ENCODE assay signal across 8 mouse cellular contexts in genomic region chr17:26101478-26101877, GRCm38 (mm10).
A peak's percentile ranks its signal among the peaks of the same experiment; 100 is the strongest.
DNase-seq lines count a peak whose midpoint lies in the region.

No protein-coding gene starts in this region.

- DNase-seq in right cerebral cortex, adult 18-20 months: peak; percentile 60
- DNase-seq in right cerebral cortex, postnatal 10 days (ENCODE audit: low spot score in 2 of 2): no peak
- peak; percentile 73 for DNase-seq in brain, adult 2 months (ENCODE audit: low read depth, low spot score)
- peak; percentile 81 for DNase-seq in kidney, postnatal 14 days
- peak; percentile 63 for DNase-seq in yolk sac, embryonic 10.5 days (ENCODE audit: low spot score)
- no peak for DNase-seq in cerebellum, postnatal 14 days
- DNase-seq in T-cell, adult 2 months (ENCODE audit: low spot score): no peak
- DNase-seq in cerebellum, adult 9-11 months: no peak

Comparison
In these comparisons a context has a peak if more than half of its experiments do, and no peak if none do; other contexts are left out.
1. DNase-seq: peak in right cerebral cortex, adult 18-20 months (single experiment), brain, adult 2 months (single experiment), kidney, postnatal 14 days (single experiment) and yolk sac, embryonic 10.5 days (single experiment); none in right cerebral cortex, postnatal 10 days (0 of 2), cerebellum, postnatal 14 days (0 of 2), T-cell, adult 2 months (single experiment) and cerebellum, adult 9-11 months (single experiment).